Mouse (Mus musculus) testis, adult 10 weeks (tissue): Measurements from ENCODE around the gene Mrps27. TPM values are rescaled to one million over a fixed set of nuclear protein-coding genes. Genes with fewer than 3 reads are reported as not detected.

Source experiments
- polyA plus RNA-seq: library from polyadenylated mRNA; stranded (reverse); fragments of 350-450 nt; fragmentation: Illumina TruSeq; extraction: RNeasy Lipid Tissue Mini Kit (QIAGEN cat#74804); gene quantifications from one replicate; pipeline ENCODE4 v1.2.3, GENCODE M21; 2014; ENCODE audit warnings: low read depth, low replicate concordance

The Mrps27 gene
- 13.2 TPM for polyA plus RNA-seq

DNA sequence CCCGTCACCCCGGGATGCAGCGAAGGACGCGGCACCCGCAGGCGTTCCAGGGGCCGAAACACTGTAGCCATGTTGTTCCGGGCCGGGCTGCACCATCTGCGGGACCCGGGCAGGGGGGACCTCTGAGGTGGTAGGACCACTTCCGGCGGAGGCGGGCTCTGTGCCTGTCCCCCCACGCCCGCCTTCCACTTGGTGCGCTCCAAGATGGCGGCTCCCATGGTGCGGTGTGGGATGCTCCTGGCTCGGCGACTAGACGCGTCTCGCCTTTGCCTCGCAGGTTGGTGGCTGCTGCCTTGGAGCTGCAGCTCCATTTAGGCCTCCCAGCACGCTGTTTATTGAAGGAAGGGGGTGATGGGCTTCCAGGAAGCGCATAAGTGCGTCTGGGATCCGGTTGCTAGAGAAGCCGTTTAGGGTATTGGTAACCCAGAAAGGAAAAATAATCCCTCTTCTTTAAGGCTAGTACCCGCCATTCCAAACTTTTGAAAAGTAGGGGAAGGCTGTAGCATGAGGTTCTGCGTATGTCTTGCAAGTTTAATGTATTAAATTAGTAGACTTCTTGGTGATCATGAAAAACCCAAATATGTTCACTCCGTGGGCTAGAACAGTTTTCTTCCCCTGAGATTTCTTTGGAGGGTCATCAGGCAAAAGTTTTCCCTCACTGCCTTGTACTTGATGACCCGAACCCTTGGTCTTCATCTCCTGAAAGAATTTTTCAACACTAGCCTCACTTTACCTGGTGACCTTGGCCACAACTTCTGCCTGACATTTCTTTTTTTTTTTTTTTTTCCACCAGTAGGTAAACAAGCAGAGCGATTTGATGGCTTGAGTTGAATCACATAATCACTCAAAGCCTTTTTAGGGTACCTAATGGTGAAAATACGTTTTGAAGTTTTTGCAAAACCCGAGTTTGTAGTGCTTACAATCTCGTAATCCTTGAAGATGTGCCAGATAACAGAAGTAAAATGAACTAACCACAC, at the start of gene Mrps27, which contains the start of gene Ptcd2:
Mrps27 (plus strand) TSS at position 188 of the 977 bp plus-strand sequence.
Ptcd2 (minus strand) TSS at position 107 of the 977 bp plus-strand sequence.

Other genes starting within 250 kb of the Mrps27 start
- 0.22 TPM for gene Zfp366, start 160.0 kb upstream of the Mrps27 start, polyA plus RNA-seq
- 38.2 TPM for gene Ptcd2, start 81 bp upstream of the Mrps27 start, polyA plus RNA-seq
- 16.2 TPM for gene Map1b, start 171.8 kb downstream of the Mrps27 start, polyA plus RNA-seq